Mouse (Mus musculus) heart, embryonic 14.5 days (tissue): Measurements from ENCODE around the gene Raly. TPM values are rescaled to one million over a fixed set of nuclear protein-coding genes. Genes with fewer than 3 reads are reported as not detected.

Source experiments
- ATAC-seq: fragments of 200-750 bp; cut with Nextera tagmentation; 2 replicates; pipeline ENCODE4 v1.8.0; 2017; ENCODE audit warnings: low read depth, moderate TSS enrichment; ENCODE audit not compliant: insufficient number of reproducible peaks, insufficient read depth, low FRiP score
- H3K27ac ChIP-seq, 2 experiments: fragments of 200-500 bp in 1 of 2; fragments of 300-500 bp in 1 of 2; sonication (generic) in 1 of 2; replicated peaks in 1 of 2; 2 replicates each; pipeline ENCODE4 v1.5.1; 2012 to 2014; ENCODE audit warnings: low read depth in 2 of 2, low read length in 2 of 2, control low read depth in 1 of 2, mild to moderate bottlenecking in 1 of 2, mixed read lengths in 1 of 2; ENCODE audit not compliant: control insufficient read depth in 1 of 2, insufficient read depth in 1 of 2
- H3K27me3 ChIP-seq: fragments of 300-500 bp; sonication (generic); 2 replicates; pipeline ENCODE4 v1.6.1; 2014; ENCODE audit warnings: mild to moderate bottlenecking, low read length, control low read depth; ENCODE audit not compliant: control insufficient read depth, insufficient read depth
- H3K36me3 ChIP-seq: fragments of 300-500 bp; sonication (generic); 2 replicates; pipeline ENCODE4 v1.6.1; 2014; ENCODE audit warnings: mild to moderate bottlenecking, control low read depth, low read length, mixed read lengths; ENCODE audit not compliant: control insufficient read depth, insufficient read depth
- H3K4me1 ChIP-seq, 2 experiments: fragments of 200-500 bp in 1 of 2; fragments of 300-500 bp in 1 of 2; sonication (generic) in 1 of 2; 2 replicates each; pipeline ENCODE4 v1.6.1; 2012 to 2014; ENCODE audit warnings: low read length in 2 of 2, control low read depth in 1 of 2, mixed read lengths in 1 of 2; ENCODE audit not compliant: control insufficient read depth in 2 of 2, insufficient read depth in 2 of 2
- H3K4me2 ChIP-seq: fragments of 300-500 bp; sonication (generic); 2 replicates; pipeline ENCODE4 v1.6.1; 2014; ENCODE audit warnings: mild to moderate bottlenecking, low read length
- H3K4me3 ChIP-seq, 2 experiments: fragments of 200-500 bp in 1 of 2; fragments of 300-500 bp in 1 of 2; sonication (generic) in 1 of 2; 2 replicates each; pipeline ENCODE4 v1.5.1; 2012 to 2014; ENCODE audit warnings: low read length in 2 of 2, mild to moderate bottlenecking in 2 of 2, control low read depth in 1 of 2, low read depth in 1 of 2, moderate library complexity in 1 of 2; ENCODE audit not compliant: control insufficient read depth in 1 of 2, insufficient read depth in 1 of 2
- H3K9ac ChIP-seq: fragments of 300-500 bp; sonication (generic); 2 replicates; pipeline ENCODE4 v1.6.1; 2014; ENCODE audit warnings: mild to moderate bottlenecking, low read length
- H3K9me3 ChIP-seq: fragments of 300-500 bp; sonication (generic); 2 replicates; pipeline ENCODE4 v1.6.1; 2016; ENCODE audit warnings: low read length, control low read depth; ENCODE audit not compliant: control insufficient read depth
- WGBS: fragments of 180-500 bp; shearing (Covaris S2); extraction: QIAGEN DNeasy Blood & Tissue Kit; methylation state at CpG from one replicate; pipeline ENCODE4 v1.1.7; 2014; 5-methylcytosine and 5-hydroxymethylcytosine counted together
- polyA plus RNA-seq: library from polyadenylated mRNA; unstranded; fragments of >200 nt; fragmentation: Nextera tagmentation; extraction: Ambion mirVana; gene quantifications from 2 replicates; pipeline ENCODE4 v1.2.1, GENCODE M21; 2014

Raly gene
- polyA plus RNA-seq, 1 experiment from 2014 or later, result 54.2 TPM

- ATAC-seq, result no peak
- Histone ChIP-seq H3K4me1 (0 out of 4 replicates have a peak, but pooled peaks cover 0 to 2% of the 10 kb centered on the region in 2 experiments), H3K4me3 (no peak overlapping the region), H3K9me3 (peaks cover 3% of the 10 kb centered on the region; the same call in 1 of the 2 replicates), H3K36me3 (peaks cover 19% of the 10 kb centered on the region), H3K27ac (no peak overlapping the region), H3K27me3 (no peaks in the 10 kb centered on the region), H3K9ac (no peak overlapping the region), H3K4me2 (no peak overlapping the region)
Measured at GRCm38 (mm10) chr2:154848086-154848485, 57.2 kb downstream of the Raly start.

- peaks cover 2% of the 10 kb centered on the region; the same call in 1 of the 2 replicates for H3K9me3 ChIP-seq
- H3K36me3 ChIP-seq, result peaks cover 40% of the 10 kb centered on the region
- peaks cover 2 to 10% of the 10 kb centered on the region in 2 experiments; a peak in 2 of 4 replicates for H3K4me1 ChIP-seq
- no peak overlapping the region for H3K27ac ChIP-seq
- no peak overlapping the region for H3K9ac ChIP-seq
- 94% methylated on average over 1 of the region's 1 CpGs for WGBS
- no peak overlapping the region for H3K4me3 ChIP-seq
- H3K4me2 ChIP-seq, result no peak overlapping the region
- ATAC-seq, result no peak
- H3K27me3 ChIP-seq, result no peaks in the 10 kb centered on the region
Measured at GRCm38 (mm10) chr2:154855383-154855782, 64.5 kb downstream of the Raly start.

- Histone ChIP-seq H3K9me3 (no peaks in the 10 kb centered on the region), H3K4me1 (no peaks in the 10 kb centered on the region), H3K27me3 (no peaks in the 10 kb centered on the region), H3K9ac (no peak overlapping the region), H3K27ac (no peak overlapping the region), H3K4me2 (no peak overlapping the region), H3K36me3 (peaks cover 98% of the 10 kb centered on the region), H3K4me3 (no peak overlapping the region)
- WGBS, result 92% methylated on average over 13 of the region's 13 CpGs
- ATAC-seq, result no peak
Measured at GRCm38 (mm10) chr2:154863672-154864071, 72.8 kb downstream of the Raly start.

GRCm38 (mm10) chr2:154865696-154866095, 74.8 kb downstream of the Raly start:
- 62% methylated on average over 3 of the region's 3 CpGs for WGBS

GRCm38 (mm10) chr2:154868106-154868505, 77.2 kb downstream of the Raly start:
- Histone ChIP-seq H3K4me1 (no peaks in the 10 kb centered on the region), H3K27ac (no peak overlapping the region), H3K9me3 (no peaks in the 10 kb centered on the region), H3K36me3 (peaks cover 98% of the 10 kb centered on the region), H3K9ac (no peak overlapping the region), H3K27me3 (no peaks in the 10 kb centered on the region), H3K4me3 (no peak overlapping the region), H3K4me2 (no peak overlapping the region)
- no peak for ATAC-seq
- WGBS, result 92% methylated on average over 1 of the region's 1 CpGs

More at GRCm38 (mm10) chr2:154865696-154866095, 74.8 kb downstream of the Raly start:
- H3K4me1 ChIP-seq, result no peaks in the 10 kb centered on the region
- no peak overlapping the region for H3K27ac ChIP-seq
- no peaks in the 10 kb centered on the region for H3K9me3 ChIP-seq
- no peak for ATAC-seq
- H3K36me3 ChIP-seq, result peaks cover 99% of the 10 kb centered on the region
- no peaks in the 10 kb centered on the region for H3K27me3 ChIP-seq
- no peak overlapping the region for H3K9ac ChIP-seq
- no peak overlapping the region for H3K4me3 ChIP-seq
- no peak overlapping the region for H3K4me2 ChIP-seq

- Histone ChIP-seq H3K36me3 (peaks cover 97% of the 10 kb centered on the region), H3K9ac (no peak overlapping the region), H3K4me2 (no peak overlapping the region), H3K4me3 (no peak overlapping the region), H3K4me1 (no peaks in the 10 kb centered on the region), H3K27ac (no peak overlapping the region), H3K9me3 (no peaks in the 10 kb centered on the region), H3K27me3 (no peaks in the 10 kb centered on the region)
- ATAC-seq, result no peak
Measured at GRCm38 (mm10) chr2:154869954-154870641, 79.2 kb downstream of the Raly start.

- no peaks in the 10 kb centered on the region for H3K9me3 ChIP-seq
- no peak overlapping the region for H3K9ac ChIP-seq
- no peaks in the 10 kb centered on the region for H3K27me3 ChIP-seq
- H3K4me2 ChIP-seq, result no peak overlapping the region
- 92% methylated on average over 2 of the region's 2 CpGs for WGBS
- H3K36me3 ChIP-seq, result peaks cover 88% of the 10 kb centered on the region
- ATAC-seq, result no peak
- no peaks in the 10 kb centered on the region for H3K4me1 ChIP-seq
- H3K27ac ChIP-seq, result no peak overlapping the region
- H3K4me3 ChIP-seq, result no peak overlapping the region
Measured at GRCm38 (mm10) chr2:154876621-154877020, 85.7 kb downstream of the Raly start.

- peak overlapping the region in 1 of 2 experiments; percentile 87; a peak in 1 of 4 replicates for H3K27ac ChIP-seq
- no peak for ATAC-seq
- peak overlapping the region; percentile 93 for H3K9ac ChIP-seq
- H3K4me1 ChIP-seq, result peaks cover 0 to 20% of the 10 kb centered on the region in 2 experiments; a peak in 3 of 4 replicates
- 9% methylated on average over 2 of the region's 2 CpGs for WGBS
- H3K36me3 ChIP-seq, result peaks cover 20% of the 10 kb centered on the region
- no peaks in the 10 kb centered on the region for H3K27me3 ChIP-seq
- peak overlapping the region; percentile 95 for H3K4me2 ChIP-seq
- H3K4me3 ChIP-seq, result peak overlapping the region; percentile 74 to 75
- no peaks in the 10 kb centered on the region for H3K9me3 ChIP-seq
Measured at GRCm38 (mm10) chr2:154891585-154891984, 100.7 kb downstream of the Raly start.
